Mouse (Mus musculus) forelimb bud, embryonic 11.5 days (tissue): ENCODE results near the gene Adora2b.

ENCODE experiments used
- DNase-seq: peaks from one replicate; pipeline ENCODE4 v3.0.0-alpha.2; 2012; ENCODE audit warnings: low read depth, low spot score

Gene Adora2b

GRCm38 (mm10) chr11:62248401-62249244 lies at the start of gene Adora2b:
TSS of gene Adora2b (plus strand) at chr11:62248984.
- DNase-seq, result peak; percentile 81

GRCm38 (mm10) chr11:62200901-62201512 lies 47.8 kb upstream of the Adora2b start:
- no peak for DNase-seq

DNA sequence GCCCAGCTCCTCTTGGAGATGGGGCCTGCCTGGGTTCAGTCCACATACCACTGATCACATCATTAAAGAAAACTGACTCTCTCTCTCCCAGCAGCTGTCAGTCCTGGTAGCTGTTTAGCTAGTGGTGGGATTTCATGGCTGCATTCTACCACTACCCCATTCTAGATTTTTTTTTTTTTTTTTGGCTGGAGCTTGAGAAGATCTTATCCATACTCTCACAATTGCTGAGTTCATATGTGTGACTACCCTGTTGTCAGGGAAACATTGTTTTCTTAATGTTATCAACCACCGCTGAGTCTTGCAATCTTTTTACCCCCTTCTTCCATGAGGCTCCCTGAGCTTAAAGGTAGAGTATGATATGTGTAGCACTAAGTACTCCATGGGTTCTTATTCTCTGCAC lies 46.1 kb upstream of the Adora2b start:
- DNase-seq, result no peak

GRCm38 (mm10) chr11:62209111-62209510 lies 39.7 kb upstream of the Adora2b start:
- DNase-seq, result no peak

DNA sequence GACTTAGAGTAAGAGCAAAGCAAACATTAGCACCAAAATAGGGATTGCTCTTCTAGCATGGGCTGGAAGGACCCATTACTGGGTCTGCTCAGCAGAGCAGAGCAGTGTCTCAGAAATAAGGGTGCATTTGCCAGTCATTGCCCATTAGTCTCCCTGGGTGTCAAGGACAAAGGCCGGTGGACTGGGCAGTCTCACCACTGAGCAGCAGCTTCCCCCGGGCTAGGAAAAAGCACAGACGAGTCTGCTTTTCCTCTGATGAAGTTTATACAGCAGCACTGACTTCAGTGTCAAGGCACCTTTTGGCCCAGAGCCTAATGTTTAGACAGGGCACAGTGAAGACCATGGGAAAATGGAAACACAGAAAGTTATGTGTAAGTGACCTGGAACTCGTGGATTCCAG lies 38.9 kb upstream of the Adora2b start:
- DNase-seq, result no peak

- DNase-seq, result no peak
Observed at GRCm38 (mm10) chr11:62213384-62213989, 35.3 kb upstream of the Adora2b start.

- no peak for DNase-seq
Observed at GRCm38 (mm10) chr11:62215107-62215506, 33.7 kb upstream of the Adora2b start.

DNA sequence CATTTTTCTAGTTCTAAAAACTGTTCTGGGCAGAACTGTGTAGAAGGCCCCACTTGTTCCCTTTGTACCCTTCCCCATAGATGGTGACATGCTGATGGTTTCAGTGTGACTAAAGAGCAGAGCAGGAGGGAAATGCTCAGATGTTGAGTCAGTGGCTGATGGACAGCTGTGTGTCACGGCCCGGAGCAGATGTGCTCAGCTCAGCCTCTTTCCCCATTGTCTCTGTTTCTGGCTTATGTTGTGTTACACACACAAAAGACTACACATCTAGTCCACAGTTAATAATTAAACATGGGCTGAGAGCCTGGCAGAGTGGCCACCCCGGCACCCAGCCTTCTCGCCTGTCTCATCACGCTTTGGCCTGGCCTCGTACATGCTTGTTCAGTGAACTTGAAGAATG lies 31.0 kb upstream of the Adora2b start:
- DNase-seq, result no peak

DNA sequence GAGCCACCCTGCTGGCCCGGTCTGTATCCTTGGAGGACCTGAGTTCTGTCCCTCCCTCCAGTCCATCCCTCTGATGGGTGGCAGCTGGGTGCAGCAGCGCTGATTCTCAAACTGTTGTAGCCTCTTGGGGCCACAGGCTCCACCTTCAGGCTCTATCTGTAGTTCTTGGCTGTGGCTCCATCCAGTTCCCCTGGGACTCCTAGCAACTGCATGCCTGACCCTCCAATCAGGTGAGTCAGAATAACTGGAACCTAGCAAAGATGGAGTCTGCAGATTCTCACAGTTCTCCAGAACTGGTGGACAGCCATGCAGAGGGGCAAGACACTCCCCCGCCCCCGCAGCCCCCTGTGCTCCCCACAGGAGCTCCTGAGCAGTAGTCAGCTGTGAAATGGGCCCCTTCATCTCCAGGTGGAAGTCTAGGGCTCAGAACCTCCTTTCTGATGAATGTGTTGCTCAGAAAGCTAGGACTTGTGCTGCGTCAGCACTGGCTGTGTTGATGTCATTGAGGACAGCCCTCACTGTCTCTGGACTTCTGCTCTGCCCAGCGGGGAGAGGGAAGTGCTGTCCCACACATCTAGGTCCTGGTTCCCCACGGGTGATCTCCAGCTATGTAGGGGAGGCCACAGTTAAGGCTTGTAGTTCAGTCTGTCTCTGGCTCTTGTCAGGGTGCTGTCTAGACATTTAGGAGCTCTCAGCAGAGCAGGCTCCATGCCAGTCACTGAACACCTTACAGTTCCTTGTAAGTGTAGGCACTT lies 27.9 kb upstream of the Adora2b start:
- no peak for DNase-seq

- no peak for DNase-seq
Observed at GRCm38 (mm10) chr11:62223416-62223815, 25.4 kb upstream of the Adora2b start.

GRCm38 (mm10) chr11:62223962-62224361 lies 24.8 kb upstream of the Adora2b start:
- DNase-seq, result no peak

DNA sequence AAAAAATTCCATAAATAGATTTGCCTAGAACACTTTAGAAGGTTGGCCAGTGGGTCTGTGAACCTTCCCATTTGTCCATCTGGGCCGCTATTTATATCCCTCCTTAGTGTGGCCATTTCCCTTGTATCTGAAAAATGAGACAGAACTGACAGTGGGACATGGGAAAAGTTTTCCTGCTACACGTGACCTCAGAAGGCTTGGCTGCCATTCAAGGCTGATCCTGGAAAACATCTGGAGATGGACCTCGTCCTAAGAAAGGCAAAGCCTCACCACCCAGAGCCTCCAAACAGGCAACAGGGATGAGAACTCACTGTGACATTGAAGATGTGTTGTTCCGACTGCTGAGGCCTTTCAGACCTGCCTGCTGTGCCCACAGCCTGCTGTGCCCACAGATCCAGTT lies 24.0 kb upstream of the Adora2b start:
- no peak for DNase-seq

GRCm38 (mm10) chr11:62240631-62241261 lies 8.0 kb upstream of the Adora2b start:
- no peak for DNase-seq

DNA sequence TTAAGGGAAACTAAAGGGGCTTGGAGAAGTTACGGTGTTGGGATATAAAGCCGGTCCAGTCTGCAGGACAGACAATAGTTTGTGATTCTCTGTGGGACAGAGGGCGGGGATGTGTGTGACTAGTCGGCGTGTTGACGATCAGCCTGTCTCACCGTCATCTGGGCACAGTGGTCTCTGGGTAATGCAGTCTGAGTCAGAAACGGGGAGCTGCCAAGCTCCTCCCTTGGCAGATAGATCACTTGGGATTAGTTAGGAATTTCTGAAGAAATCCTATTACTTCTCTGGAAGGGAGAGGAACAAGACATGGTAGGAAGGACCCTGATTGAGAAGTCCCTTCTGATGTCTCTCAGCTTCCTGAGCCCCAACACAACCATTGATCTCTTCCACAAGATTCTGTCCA lies 4.9 kb upstream of the Adora2b start:
- no peak for DNase-seq

DNA sequence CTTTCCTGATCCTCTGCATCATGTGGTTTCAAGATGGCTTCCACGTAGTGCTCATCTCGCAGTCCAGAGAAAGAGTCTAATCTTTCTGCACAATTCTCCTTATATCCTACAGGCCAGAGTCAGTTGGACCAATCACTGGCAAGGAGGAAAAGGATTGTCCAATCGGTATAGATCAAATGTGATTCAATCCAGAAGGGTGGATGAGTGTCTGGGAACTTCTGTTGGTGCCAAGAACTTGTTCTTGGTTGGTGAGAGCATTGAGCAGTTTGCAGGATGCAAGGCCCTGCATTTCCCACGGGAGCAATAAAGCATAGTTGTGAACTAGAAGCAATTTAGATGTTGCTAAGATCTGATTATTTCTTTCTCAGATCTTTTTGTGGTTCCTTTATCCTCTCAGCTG lies 4.3 kb upstream of the Adora2b start:
- DNase-seq, result no peak

GRCm38 (mm10) chr11:62247759-62248400 lies 904 bp upstream of the Adora2b start:
- DNase-seq, result no peak

DNA sequence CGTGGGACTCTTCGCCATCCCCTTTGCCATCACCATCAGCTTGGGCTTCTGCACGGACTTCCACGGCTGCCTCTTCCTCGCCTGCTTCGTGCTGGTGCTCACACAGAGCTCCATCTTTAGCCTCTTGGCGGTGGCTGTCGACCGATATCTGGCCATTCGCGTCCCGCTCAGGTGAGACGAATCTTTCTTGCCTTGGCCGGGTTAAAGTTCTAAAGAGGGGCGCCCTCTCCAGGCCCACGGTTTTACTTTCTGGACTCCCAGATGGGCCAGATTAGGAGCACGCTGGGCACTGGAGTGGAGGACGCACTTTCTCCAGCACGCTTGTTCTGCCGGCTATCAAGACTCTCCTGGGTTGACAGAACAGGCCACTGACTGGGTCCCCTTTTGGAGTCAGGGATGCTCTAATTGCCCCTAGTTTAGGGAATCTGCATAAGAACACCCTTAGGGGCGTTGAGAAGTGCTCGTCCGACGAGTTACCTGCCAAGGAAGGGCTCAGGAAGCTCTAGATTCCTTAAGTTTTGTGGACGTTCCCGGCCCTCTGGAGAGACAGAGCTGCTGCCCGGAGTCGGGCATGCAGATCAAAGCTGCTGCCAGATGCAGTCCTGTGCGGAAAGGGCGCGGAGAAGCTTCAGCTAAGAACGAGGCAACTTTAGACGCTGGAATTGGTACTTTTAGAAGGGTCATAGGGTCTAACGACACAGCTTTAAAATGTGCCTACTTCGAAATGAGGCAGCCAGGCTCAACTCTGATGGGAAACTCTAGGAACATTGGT lies 668 bp downstream of the Adora2b start:
- DNase-seq, result no peak

- DNase-seq, result peak; percentile 78
Observed at GRCm38 (mm10) chr11:62251047-62251446, 2.3 kb downstream of the Adora2b start.

DNA sequence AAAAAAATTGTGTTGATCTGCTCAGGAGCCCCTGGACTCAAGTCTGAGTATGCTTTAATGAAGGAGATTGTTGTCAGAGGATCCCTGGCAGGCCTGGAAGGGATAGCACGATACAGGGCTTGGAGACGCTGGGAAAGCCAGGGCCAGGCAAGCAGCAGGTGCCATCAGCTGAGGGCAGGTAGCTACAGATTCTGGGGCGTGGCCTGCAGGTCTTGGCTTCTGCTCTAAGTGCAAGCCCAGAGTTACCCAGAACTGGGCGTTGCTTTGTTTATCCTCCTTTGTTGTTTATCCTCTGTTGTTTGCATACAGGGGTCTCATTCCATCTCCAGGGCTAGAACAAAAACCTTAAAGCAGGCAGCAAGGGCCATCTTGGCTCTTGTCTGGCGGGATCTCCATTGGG lies 4.6 kb downstream of the Adora2b start:
- DNase-seq, result no peak

DNA sequence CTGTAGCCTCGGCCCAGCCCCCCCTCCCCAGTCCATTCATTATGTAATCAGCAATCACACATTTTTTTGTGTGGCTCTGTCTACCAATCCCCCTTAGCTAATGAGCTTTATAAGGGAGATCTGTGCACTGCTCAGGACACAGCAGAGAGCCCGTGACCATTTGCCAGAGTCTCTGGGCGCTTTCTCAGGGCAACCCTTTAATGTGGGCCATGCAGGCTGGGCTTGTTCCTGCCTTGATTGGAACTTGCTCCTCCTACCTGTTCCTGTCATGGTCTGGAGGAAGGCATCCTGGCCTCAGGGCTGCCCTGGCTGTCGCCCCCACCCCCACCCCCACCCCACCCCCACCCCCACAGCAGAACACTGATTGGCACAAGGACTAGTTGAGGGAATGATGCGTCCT lies 10.4 kb downstream of the Adora2b start:
- DNase-seq, result no peak
